Mouse (Mus musculus) mature B cell (primary cell): Measurements from ENCODE around the gene Apbb2.
"Not testable (repeated sequence)": the region's sequence is repeated elsewhere in the genome, so short reads cannot be mapped to it uniquely, and the experiment has no call there.

Experiments
- in situ Hi-C: fragments of 300-500 bp; cut with MboI; formaldehyde crosslinking; loops from 2 replicates; pipeline ENCODE4 v1.14.3; 2019

The Apbb2 gene

DNA sequence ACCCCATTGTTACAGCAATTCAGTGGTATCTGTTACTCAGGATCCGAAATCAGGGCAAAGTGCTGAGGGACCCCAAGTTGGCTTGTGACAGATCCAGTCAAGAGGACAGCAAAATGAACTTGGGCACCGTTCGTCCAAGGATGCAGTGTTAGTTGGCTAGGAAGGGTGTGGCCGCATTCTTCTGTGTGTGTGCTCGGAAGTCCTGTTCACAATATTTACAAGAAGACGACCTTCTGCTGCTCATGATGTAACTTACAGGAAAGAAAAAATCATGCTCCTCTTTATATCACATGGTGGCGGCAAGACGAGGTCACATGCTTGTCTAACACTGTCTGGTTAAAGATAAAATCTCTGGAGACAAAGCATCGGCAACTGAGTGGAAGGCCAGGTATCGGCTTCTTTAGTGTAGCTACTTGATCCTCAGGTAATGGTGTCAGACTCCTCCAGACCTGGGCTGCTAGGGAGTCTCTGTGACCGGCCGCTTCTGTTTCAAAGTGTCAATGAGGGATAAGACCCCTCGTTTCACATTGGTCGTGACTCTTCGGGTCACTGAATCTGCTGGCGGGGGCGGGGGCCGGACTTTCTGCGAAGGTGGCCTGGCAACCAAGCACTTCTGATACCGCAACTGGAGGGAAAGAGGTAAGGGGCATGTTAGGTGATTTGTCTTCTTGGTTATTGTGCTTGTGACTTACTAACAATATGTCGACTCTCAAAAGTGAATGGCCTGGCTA, 316.3 kb downstream of the Apbb2 start:
- in situ Hi-C loops, result no loop called here

DNA sequence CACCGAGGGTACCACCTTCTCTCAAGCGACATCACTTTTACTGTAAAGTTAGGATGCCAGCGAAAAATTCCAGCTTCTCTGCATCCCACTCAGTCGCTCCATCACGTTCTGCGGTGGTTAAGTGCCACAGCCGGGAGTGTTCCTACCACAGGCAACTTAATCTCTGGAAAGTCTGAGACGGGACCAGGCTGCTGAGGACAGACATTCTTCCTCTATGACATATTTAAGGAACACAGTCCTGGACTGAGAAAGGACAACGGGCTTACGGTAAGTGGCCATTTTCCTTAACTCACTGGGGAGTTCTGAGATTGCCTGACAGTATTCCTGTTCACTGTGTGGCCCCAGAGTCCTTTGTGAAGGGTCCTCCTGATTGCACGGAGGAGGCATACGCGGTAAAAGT, 318.0 kb downstream of the Apbb2 start:
- in situ Hi-C loops, result no loop called here

DNA sequence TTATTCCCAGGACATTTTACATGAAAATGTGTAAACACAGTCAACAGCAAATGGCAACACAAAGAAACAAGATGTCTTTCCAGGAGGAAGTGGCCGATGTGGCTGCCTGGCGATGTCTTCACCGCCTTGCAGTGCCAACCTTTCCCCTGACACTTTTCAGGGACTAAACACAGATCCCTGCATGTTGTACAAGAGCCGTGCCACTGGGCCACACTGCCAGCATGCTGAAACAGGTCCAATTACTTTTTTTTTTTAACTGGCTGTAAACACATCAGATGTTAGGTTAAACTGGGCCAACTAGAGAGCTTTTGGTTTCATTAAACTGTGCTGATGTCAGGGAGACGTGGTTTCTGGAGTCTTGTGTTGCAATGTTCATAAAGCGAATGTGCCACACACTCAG, 319.7 kb downstream of the Apbb2 start:
- in situ Hi-C loops, result no loop called here

DNA sequence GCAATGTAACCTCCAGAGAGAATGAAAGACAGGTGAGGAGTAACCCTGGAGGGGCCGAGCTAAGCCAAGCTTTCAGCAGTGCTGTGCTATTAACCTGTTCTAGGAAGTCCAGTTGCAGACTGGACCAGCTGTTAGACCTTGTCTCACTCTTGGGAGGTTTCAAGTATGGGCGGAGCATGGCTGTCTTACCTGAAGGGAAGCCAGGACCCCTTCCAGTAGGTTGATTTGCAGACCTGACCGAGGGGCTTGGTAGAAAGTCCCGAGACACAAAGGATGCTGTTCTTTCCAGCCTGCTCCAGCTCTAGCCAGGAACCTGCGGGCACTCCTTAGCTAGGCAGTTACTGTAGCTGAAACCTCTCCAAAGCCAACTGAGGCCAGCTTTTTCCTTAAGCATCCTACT, 322.5 kb downstream of the Apbb2 start:
- in situ Hi-C loops, result no loop called here

DNA sequence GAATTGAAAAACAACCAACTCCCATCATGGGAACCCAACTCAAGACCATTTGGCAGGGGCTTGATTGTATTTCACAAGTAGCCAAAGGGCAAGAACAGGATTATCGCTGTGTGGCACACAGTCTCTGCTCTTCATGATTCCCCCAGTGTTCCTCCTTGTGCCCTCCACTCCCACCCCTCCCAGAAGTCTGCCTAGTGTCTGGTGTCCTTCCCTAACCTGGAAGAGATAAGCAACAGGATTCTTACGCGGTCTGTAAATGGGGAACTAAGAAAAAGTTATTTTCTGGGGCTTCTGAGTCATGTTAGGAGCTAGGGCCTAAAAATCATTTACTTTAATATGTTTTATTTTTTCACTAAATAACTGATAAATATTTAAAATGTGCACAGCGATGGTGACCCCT, 323.6 kb downstream of the Apbb2 start:
- in situ Hi-C loops, result no loop called here

DNA sequence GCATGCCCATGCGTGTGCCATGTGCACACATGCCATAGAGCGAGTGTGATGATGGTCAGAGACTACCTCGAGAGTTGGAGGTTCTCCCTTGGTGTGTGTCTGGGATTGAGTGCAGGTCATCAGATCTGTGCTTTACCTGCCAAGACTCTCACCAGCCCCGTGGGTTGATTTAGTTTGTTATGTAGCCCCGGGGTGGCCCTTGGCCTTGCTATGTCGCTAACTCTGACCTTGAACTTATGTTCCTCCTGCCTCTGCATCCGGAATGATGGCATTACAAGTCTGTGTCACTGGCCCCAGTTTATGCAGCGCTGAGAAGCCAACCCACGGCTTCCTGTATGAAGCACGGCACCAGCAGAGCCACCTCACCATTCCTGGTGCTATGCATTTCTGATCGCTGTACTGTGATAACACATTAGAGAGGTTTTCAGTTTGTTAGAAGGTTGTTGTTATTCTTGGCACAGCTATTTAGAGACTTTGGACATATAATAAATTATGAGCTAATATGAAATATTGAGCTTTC, 324.4 kb downstream of the Apbb2 start:
- in situ Hi-C loops, result no loop called here

GRCm38 (mm10) chr5:66280742-66281141, 337.8 kb downstream of the Apbb2 start:
- in situ Hi-C loops, result no loop called here

DNA sequence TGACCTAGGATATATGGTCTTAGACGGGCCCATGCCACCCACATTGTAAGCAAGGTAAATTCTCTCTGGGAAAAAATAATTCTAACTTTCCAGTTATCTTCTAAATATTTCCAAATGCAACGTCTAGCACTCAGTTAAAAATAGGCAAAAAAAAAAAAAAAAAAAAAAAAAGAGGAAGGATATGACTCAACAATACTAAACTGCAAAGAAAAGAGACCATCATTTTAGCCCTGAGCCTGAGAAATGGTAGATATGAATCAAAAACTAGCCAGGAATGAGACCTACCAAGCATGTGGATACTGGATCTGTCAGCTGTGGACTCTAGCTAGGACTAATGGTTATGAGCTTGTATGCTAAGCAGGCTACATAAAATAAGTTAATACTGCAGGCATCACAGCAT, 338.9 kb downstream of the Apbb2 start:
- in situ Hi-C loops, result no loop called here

- in situ Hi-C loops, result no loop called here
These were observed 344.2 kb downstream of the Apbb2 start for GRCm38 (mm10) chr5:66274417-66274816.

DNA sequence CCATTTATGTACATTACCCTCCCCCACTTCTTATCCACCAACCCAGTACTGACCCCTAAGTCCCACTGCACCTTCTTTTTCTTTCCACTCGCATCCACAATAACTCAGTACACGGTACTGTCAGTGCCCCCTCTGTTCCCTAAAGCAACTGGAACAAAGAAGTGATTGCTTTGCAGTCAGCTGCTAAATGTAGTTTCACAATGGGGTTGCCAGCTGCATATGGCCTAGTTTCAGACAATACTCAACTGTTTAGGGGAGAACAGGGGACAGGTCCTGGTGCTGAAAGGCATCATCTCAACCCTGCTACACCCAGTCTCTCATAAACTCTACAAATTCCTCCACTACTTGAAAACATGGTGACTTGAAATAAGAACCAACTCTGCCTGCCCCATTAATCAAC, 347.4 kb downstream of the Apbb2 start:
- in situ Hi-C loops, result no loop called here

- in situ Hi-C loops, result no loop called here
These were observed 349.0 kb downstream of the Apbb2 start for GRCm38 (mm10) chr5:66269616-66270015.

DNA sequence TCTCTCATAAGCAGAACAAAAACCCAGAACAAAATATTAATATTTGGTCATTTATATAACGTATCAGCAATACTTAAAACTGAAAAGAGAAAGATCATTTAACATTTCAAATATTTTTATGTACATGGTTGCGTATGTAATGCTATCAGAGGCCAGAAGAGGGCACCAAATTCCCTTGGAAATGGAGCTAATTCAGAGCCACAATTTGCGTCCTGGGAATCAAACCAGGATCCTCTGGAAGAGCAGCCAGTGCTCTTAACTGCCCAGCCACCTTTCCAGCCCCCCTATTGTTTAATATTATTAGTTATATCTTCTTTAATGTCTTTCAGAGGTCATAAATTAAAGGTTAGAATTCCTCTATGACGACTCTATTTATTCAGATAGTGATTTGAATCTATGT, 355.2 kb downstream of the Apbb2 start:
- in situ Hi-C loops, result no loop called here

- in situ Hi-C loops, result no loop called here
These were observed 356.1 kb downstream of the Apbb2 start for GRCm38 (mm10) chr5:66262475-66262874.

DNA sequence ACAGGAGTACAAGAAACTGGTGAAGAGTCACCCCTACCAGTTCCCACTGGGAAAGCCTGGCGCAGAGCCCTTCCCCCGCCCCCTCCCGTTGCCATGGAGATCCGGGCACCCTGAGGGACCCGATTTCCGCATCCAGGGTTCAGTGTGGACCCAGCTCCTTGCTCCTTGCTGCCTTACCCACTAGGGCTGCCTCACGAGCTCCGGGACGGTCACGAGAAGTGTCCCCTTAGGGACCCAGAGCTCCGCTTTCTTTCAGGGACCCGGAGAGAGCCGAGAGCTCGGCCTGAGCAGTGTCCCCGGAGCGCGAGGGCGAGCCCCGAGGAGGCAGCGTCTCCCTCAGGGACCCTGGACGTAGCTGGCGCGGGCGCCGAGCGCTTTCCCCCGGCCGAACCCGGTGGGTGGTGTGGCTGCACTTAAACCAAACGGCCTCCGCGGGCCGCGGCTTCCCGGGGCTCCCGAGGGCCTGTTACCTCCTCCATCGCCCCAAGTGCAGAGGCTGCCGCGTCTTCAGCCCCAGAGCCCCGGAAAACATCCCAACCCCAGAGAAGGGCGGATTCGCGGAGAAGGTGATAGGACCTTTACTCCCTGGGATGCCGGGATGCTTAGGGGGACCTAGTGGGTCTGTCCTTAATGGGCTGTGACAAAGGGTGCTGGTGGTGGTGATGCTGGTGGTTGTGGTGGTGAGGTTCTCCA, 358.7 kb downstream of the Apbb2 start, which contains the start of gene Nsun7:
Gene Nsun7, plus strand, starts transcription at position 142 of the 693 bp plus-strand sequence.
- in situ Hi-C loops, result no loop called here

DNA sequence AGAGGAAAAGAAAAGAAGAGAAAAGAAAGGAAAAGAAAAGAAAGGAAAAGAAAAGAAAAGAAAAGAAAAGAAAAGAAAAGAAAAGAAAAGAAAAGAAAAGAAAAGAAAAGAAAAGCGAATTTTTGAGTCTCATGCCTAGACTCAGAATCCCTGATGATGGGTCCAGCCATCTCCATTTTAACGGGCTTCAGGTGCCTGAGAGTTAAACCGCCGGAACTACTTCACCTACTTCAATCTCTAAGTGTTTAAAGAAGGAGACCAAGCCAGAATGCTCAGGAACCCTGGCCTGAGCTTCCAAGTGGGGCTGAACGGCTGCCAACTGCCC, 359.2 kb downstream of the Apbb2 start:
- in situ Hi-C loops, result not testable (repeated sequence)

DNA sequence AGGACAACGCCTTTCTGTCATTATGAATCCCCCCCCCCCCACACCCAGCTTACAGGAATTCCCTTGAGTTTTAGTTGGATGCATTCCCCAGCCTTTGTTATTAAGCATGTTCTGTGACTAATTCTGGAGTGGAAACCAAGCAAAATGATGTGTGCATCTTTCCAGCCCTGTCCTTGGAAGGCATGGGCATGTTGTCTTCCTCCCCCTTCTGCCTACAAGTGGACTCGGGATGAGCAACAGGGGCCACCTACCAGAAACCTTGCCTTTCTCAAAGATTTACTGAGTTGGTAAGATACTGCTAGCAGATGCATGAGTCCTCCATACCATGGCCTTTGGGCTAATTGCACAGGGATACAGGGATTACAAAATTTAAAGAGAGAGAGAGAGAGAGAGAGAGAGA, 359.6 kb downstream of the Apbb2 start:
- in situ Hi-C loops, result no loop called here

GRCm38 (mm10) chr5:66255044-66255443, 363.5 kb downstream of the Apbb2 start:
- in situ Hi-C loops, result no loop called here

GRCm38 (mm10) chr5:66253219-66253618, 365.4 kb downstream of the Apbb2 start:
- in situ Hi-C loops, result no loop called here
